Mouse (Mus musculus) CH12.LX (cell line): ENCODE results near the gene 2810006K23Rik. TPM values are rescaled to one million over a fixed set of nuclear protein-coding genes. Genes with fewer than 3 reads are reported as not detected.

ENCODE experiments used
- DNase-seq: peaks from one replicate; pipeline ENCODE4 v3.0.0-alpha.2; 2013; ENCODE audit errors: extremely low read depth
- H3K27ac ChIP-seq: 2 replicates; pipeline ENCODE4 v1.5.1; 2012; ENCODE audit warnings: low read depth, mild to moderate bottlenecking, control low read depth, moderate library complexity; ENCODE audit not compliant: insufficient read depth
- H3K27me3 ChIP-seq: replicated peaks from 2 replicates; pipeline ENCODE3; 2012; ENCODE audit warnings: inconsistent platforms
- H3K36me3 ChIP-seq, 2 experiments: replicated peaks in 1 of 2; 2 replicates each; pipeline versions ENCODE3 to v1.6.1; 2012; ENCODE audit warnings: inconsistent platforms in 1 of 2, low read length in 1 of 2, mild to moderate bottlenecking in 1 of 2, mixed read lengths in 1 of 2, moderate library complexity in 1 of 2; ENCODE audit not compliant: control insufficient read depth in 1 of 2, insufficient read depth in 1 of 2
- H3K4me1 ChIP-seq, 2 experiments: 2 replicates each; pipeline ENCODE4 v1.6.1; 2012; ENCODE audit warnings: inconsistent platforms in 1 of 2, moderate library complexity in 1 of 2; ENCODE audit not compliant: insufficient read depth in 2 of 2, control insufficient read depth in 1 of 2
- H3K4me2 ChIP-seq: 2 replicates; pipeline ENCODE4 v1.6.1; 2012; ENCODE audit warnings: low read depth, mild to moderate bottlenecking, control low read depth; ENCODE audit not compliant: poor library complexity, insufficient read depth, severe bottlenecking
- H3K4me3 ChIP-seq, 3 experiments: fragments of 150-350 bp in 1 of 3; sonication (generic) in 1 of 3; replicated peaks in 1 of 3; 2 replicates each; pipeline versions ENCODE3 to v1.5.1; 2011 to 2012; ENCODE audit warnings: low read depth in 2 of 3, low read length in 2 of 3, mild to moderate bottlenecking in 2 of 3, moderate library complexity in 2 of 3, control low read depth in 1 of 3, improper control_type of control experiment in 1 of 3, inconsistent platforms in 1 of 3, mixed read lengths in 1 of 3; ENCODE audit not compliant: poor library complexity in 1 of 3
- H3K79me2 ChIP-seq: replicated peaks from 2 replicates; pipeline ENCODE4 v1.6.1; 2012; ENCODE audit warnings: mild to moderate bottlenecking, moderate library complexity; ENCODE audit not compliant: control insufficient read depth, poor library complexity, insufficient read depth, severe bottlenecking; ENCODE audit errors: extremely low read depth
- H3K9ac ChIP-seq: 2 replicates; pipeline ENCODE4 v1.6.1; 2012; ENCODE audit warnings: low read depth, mild to moderate bottlenecking, control low read depth, moderate library complexity; ENCODE audit not compliant: insufficient read depth
- H3K9me3 ChIP-seq: replicated peaks from 2 replicates; pipeline ENCODE3; 2012; ENCODE audit warnings: low read length, inconsistent platforms, mixed read lengths
- BHLHE40 ChIP-seq: IDR thresholded peaks from 2 replicates; pipeline ENCODE4 v1.6.1; 2011; ENCODE audit warnings: mild to moderate bottlenecking, low read depth, low read length, improper control_type of control experiment
- CHD1 ChIP-seq: IDR thresholded peaks from 2 replicates; pipeline ENCODE4 v1.6.1; 2012; ENCODE audit warnings: low read depth, low read length, improper control_type of control experiment, inconsistent platforms
- CHD2 ChIP-seq: IDR thresholded peaks from 2 replicates; pipeline ENCODE4 v1.6.1; 2011; ENCODE audit warnings: low read length, improper control_type of control experiment
- ELF1 ChIP-seq: IDR thresholded peaks from 2 replicates; pipeline ENCODE4 v1.6.1; 2014; ENCODE audit warnings: low read depth, mild to moderate bottlenecking, inconsistent platforms, low read length, improper control_type of control experiment
- EP300 ChIP-seq: IDR thresholded peaks from 2 replicates; pipeline ENCODE4 v1.6.1; 2011; ENCODE audit warnings: low read length, improper control_type of control experiment
- ETS1 ChIP-seq: conservative IDR thresholded peaks from 2 replicates; pipeline ENCODE4 v1.6.1; 2012; ENCODE audit warnings: low read depth, mild to moderate bottlenecking, inconsistent platforms, low read length, improper control_type of control experiment, moderate library complexity
- GABPA ChIP-seq: IDR thresholded peaks from 2 replicates; pipeline ENCODE4 v1.6.1; 2012; ENCODE audit warnings: low read depth, low read length, improper control_type of control experiment, inconsistent platforms; ENCODE audit not compliant: insufficient replicate concordance
- IRF4 ChIP-seq: IDR thresholded peaks from 2 replicates; pipeline ENCODE4 v1.6.1; 2014; ENCODE audit warnings: low read depth, mild to moderate bottlenecking, inconsistent platforms, low read length, improper control_type of control experiment
- JUN ChIP-seq: IDR thresholded peaks from 2 replicates; pipeline ENCODE4 v1.6.1; 2011; ENCODE audit warnings: low read depth, mild to moderate bottlenecking, low read length, improper control_type of control experiment, moderate library complexity; ENCODE audit not compliant: insufficient read depth
- JUND ChIP-seq: conservative IDR thresholded peaks from 2 replicates; pipeline ENCODE4 v1.6.1; 2011; ENCODE audit warnings: low read depth, low read length, improper control_type of control experiment
- MAFK ChIP-seq: IDR thresholded peaks from 2 replicates; pipeline ENCODE4 v1.6.1; 2011; ENCODE audit warnings: low read length, improper control_type of control experiment; ENCODE audit not compliant: insufficient replicate concordance
- MAX ChIP-seq: IDR thresholded peaks from 2 replicates; pipeline ENCODE4 v1.6.1; 2011; ENCODE audit warnings: low read length, improper control_type of control experiment
- MYC ChIP-seq: IDR thresholded peaks from 2 replicates; pipeline ENCODE4 v1.6.1; 2011; ENCODE audit warnings: low read depth, mild to moderate bottlenecking, improper control_type of control experiment, low read length
- NELFE ChIP-seq: IDR thresholded peaks from 2 replicates; pipeline ENCODE4 v1.6.1; 2011; ENCODE audit warnings: low read depth, low read length, improper control_type of control experiment
- POLR2A ChIP-seq: IDR thresholded peaks from 2 replicates; pipeline ENCODE4 v1.6.1; 2011; ENCODE audit warnings: low read depth, mild to moderate bottlenecking, improper control_type of control experiment, low read length
- POLR2AphosphoS2 ChIP-seq: IDR thresholded peaks from 2 replicates; pipeline ENCODE4 v1.6.1; 2011; ENCODE audit warnings: low read depth, low read length, improper control_type of control experiment
- RAD21 ChIP-seq: IDR thresholded peaks from 2 replicates; pipeline ENCODE4 v1.6.1; 2011; ENCODE audit warnings: low read depth, mild to moderate bottlenecking, low read length, improper control_type of control experiment, moderate library complexity
- RCOR1 ChIP-seq: conservative IDR thresholded peaks from 2 replicates; pipeline ENCODE4 v1.6.1; 2012; ENCODE audit warnings: low read depth, mild to moderate bottlenecking, inconsistent platforms, low read length, improper control_type of control experiment
- SIN3A ChIP-seq: IDR thresholded peaks from 2 replicates; pipeline ENCODE4 v1.6.1; 2012; ENCODE audit warnings: low read length, improper control_type of control experiment, inconsistent platforms
- SMC3 ChIP-seq: IDR thresholded peaks from 2 replicates; pipeline ENCODE4 v1.6.1; 2011; ENCODE audit warnings: low read depth, low read length, improper control_type of control experiment
- TBP ChIP-seq: conservative IDR thresholded peaks from 2 replicates; pipeline ENCODE4 v1.6.1; 2011; ENCODE audit warnings: low read depth, low read length, improper control_type of control experiment
- UBTF ChIP-seq: IDR thresholded peaks from 2 replicates; pipeline ENCODE4 v1.6.1; 2012; ENCODE audit warnings: low read depth, mild to moderate bottlenecking, inconsistent platforms, low read length, improper control_type of control experiment, moderate library complexity
- USF1 ChIP-seq: IDR thresholded peaks from 2 replicates; pipeline ENCODE4 v1.6.1; 2014; ENCODE audit warnings: low read depth, mild to moderate bottlenecking, inconsistent platforms, low read length, improper control_type of control experiment
- USF2 ChIP-seq: conservative IDR thresholded peaks from 2 replicates; pipeline ENCODE4 v1.6.1; 2011; ENCODE audit warnings: low read depth, low read length, improper control_type of control experiment
- ZKSCAN1 ChIP-seq: IDR thresholded peaks from 2 replicates; pipeline ENCODE4 v1.6.1; 2012; ENCODE audit warnings: low read depth, inconsistent platforms, low read length, improper control_type of control experiment, borderline replicate concordance
- dilution Hi-C: fragments of 300-500 bp; cut with MboI; formaldehyde crosslinking; loops from 2 replicates; pipeline ENCODE4 v1.14.3; 2020; ENCODE audit warnings: low sequenced_read_pairs; ENCODE audit not compliant: extremely low pct_unique_long_range_greater_than_20kb, extremely low pct_ligation_motif_present
- in situ Hi-C: fragments of 300-500 bp; cut with MboI; formaldehyde crosslinking; loops from 3 replicates; pipeline ENCODE4 v1.14.3; 2019; ENCODE audit warnings: low sequenced_read_pairs, low pct_ligation_motif_present, low pct_unique_long_range_greater_than_20kb, mixed read lengths
- polyA plus RNA-seq: library from polyadenylated mRNA; unstranded; fragments of >175 nt; gene quantifications from 2 replicates; pipeline ENCODE4 v1.2.1, GENCODE M21; 2012; ENCODE audit warnings: low read depth; ENCODE audit not compliant: insufficient read length
- total RNA-seq, 2 experiments: library from RNA; depleted of rRNA; stranded (reverse); fragments of 300-350 nt in 1 of 2; fragments of >200 nt in 1 of 2; gene quantifications; 2 replicates each; pipeline ENCODE4 v1.2.3; 2012 to 2014

2810006K23Rik gene
- total and polyA plus RNA-seq, 3 experiments, result 6.3 to 8.9 (median 8.2) TPM

DNA sequence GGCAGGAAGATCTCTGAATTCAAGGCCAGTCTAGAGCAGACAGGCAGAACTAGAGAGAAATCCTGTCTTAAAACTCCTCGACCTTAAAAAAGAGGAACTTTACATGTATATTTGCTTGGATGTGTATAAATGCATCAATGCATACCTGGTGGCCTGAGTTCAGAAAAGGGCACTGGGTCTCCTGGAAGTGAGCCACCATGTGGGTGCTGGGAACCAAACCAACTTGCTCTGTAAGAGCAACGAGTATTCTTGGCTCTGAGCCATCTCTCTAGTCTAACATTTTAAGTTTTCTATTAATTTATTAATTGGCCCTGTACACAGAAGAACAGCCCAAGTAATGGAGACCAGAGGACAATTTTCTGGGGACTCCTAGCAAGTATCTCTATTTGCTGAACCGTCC is 38.8 kb downstream of the 2810006K23Rik start:
- Histone ChIP-seq H3K4me3 (no peak overlapping the region), H3K9ac (no peak overlapping the region), H3K27me3 (no peaks in the 10 kb centered on the region), H3K9me3 (no peaks in the 10 kb centered on the region), H3K36me3 (peaks cover 16 to 40% of the 10 kb centered on the region in 2 experiments), H3K4me2 (no peak overlapping the region), H3K4me1 (peaks cover 0 to 16% of the 10 kb centered on the region in 2 experiments; a peak in 1 of 4 replicates), H3K27ac (no peak overlapping the region), H3K79me2 (no peaks in the 10 kb centered on the region)
- in situ Hi-C loops, result no loop called here
- dilution Hi-C loops, result no loop called here
- DNase-seq, result no peak
- TF ChIP-seq USF2 (no peak), POLR2A (no peak), RCOR1 (no peak), SIN3A (no peak), MAX (no peak), SMC3 (no peak), TBP (no peak), JUND (no peak), IRF4 (no peak), MAFK (no peak), ZKSCAN1 (no peak), CHD2 (no peak), RAD21 (no peak), USF1 (no peak), EP300 (no peak)

DNA sequence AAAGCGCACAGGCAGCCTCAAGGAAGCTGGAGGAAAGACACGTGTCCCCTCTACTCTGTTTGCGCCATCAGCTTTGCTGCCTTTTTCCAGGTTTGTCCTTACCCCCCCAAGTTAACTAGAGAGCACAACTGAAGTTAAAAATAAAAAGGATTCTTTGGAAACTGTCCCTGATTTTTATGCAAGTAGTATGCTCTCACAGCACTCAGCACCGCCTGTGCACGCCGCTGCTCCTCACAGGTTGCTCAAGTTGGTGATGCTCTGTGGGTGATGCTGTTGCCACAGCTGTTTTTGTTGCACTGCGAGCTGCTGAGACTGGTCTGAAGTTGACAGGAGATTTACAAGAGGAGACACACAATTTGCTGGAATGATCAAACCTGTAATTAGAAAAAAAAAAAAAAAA is 46.4 kb downstream of the 2810006K23Rik start:
- dilution Hi-C loops, result no loop called here

More for the DNA sequence above, 46.4 kb downstream of the 2810006K23Rik start:
- no peak overlapping the region for H3K4me3 ChIP-seq
- no peak overlapping the region for H3K9ac ChIP-seq
- DNase-seq, result no peak
- no peaks in the 10 kb centered on the region for H3K9me3 ChIP-seq
- H3K4me2 ChIP-seq, result no peak overlapping the region
- peaks cover 0 to 9% of the 10 kb centered on the region in 2 experiments; a peak in 1 of 4 replicates for H3K4me1 ChIP-seq
- TF ChIP-seq UBTF (no peak), ETS1 (no peak), POLR2AphosphoS2 (no peak), CHD1 (no peak), BHLHE40 (no peak), RCOR1 (no peak), ELF1 (no peak), MYC (no peak), MAX (no peak), GABPA (no peak), SIN3A (no peak), NELFE (no peak), EP300 (no peak), USF2 (no peak), JUN (no peak), USF1 (no peak), IRF4 (no peak), POLR2A (no peak), ZKSCAN1 (no peak)
- H3K27me3 ChIP-seq, result no peaks in the 10 kb centered on the region
- no peaks in the 10 kb centered on the region for H3K79me2 ChIP-seq
- peaks cover 66 to 87% of the 10 kb centered on the region in 2 experiments for H3K36me3 ChIP-seq
- in situ Hi-C loops, result no loop called here
- H3K27ac ChIP-seq, result no peak overlapping the region
